Mouse (Mus musculus): ENCODE measurements around the gene Olfr1394. TPM values are rescaled to one million over a fixed set of nuclear protein-coding genes. Genes with fewer than 3 reads are reported as not detected.

Olfr1394 gene
- polyA plus RNA-seq, 1 experiment from 2014 or later, result not detected

GRCm38 (mm10) chr11:49202071-49202470, 47.9 kb downstream of the Olfr1394 start:
- H3K4me1 ChIP-seq (ENCODE audit: control insufficient read depth, insufficient read depth, low read depth, low read length), result peaks cover 13% of the 10 kb centered on the region
- H3K27me3 ChIP-seq (replicated peaks; ENCODE audit: control insufficient read depth, insufficient read depth, low read length), result no peaks in the 10 kb centered on the region
- ATAC-seq, result no peak
- H3K4me3 ChIP-seq (ENCODE audit: low read length), result peak overlapping the region; percentile 80; the same call in 1 of the 2 replicates
- no peaks in the 10 kb centered on the region for H3K9me3 ChIP-seq (ENCODE audit: control insufficient read depth, low read length)
- H3K4me2 ChIP-seq (ENCODE audit: low read length), result peak overlapping the region; percentile 80
- H3K27ac ChIP-seq (ENCODE audit: low read depth, low read length), result no peak overlapping the region
- 68% methylated on average over 2 of the region's 2 CpGs for WGBS
- H3K36me3 ChIP-seq (ENCODE audit: control insufficient read depth, insufficient read depth, low read length), result no peaks in the 10 kb centered on the region
- H3K9ac ChIP-seq (ENCODE audit: low read depth, low read length), result peak overlapping the region; percentile 25; the same call in 1 of the 2 replicates

- no peaks in the 10 kb centered on the region for H3K27me3 ChIP-seq (replicated peaks; ENCODE audit: control insufficient read depth, insufficient read depth, low read length)
- no peaks in the 10 kb centered on the region for H3K36me3 ChIP-seq (ENCODE audit: control insufficient read depth, insufficient read depth, low read length)
- peak; percentile 44 for ATAC-seq
- peak overlapping the region; percentile 80 for H3K4me2 ChIP-seq (ENCODE audit: low read length)
- peaks cover 13% of the 10 kb centered on the region for H3K4me1 ChIP-seq (ENCODE audit: control insufficient read depth, insufficient read depth, low read depth, low read length)
- peak overlapping the region; percentile 80 for H3K4me3 ChIP-seq (ENCODE audit: low read length)
- H3K9ac ChIP-seq (ENCODE audit: low read depth, low read length), result peak overlapping the region; percentile 94
- 5% methylated on average over 10 of the region's 10 CpGs for WGBS
- H3K9me3 ChIP-seq (ENCODE audit: control insufficient read depth, low read length), result no peaks in the 10 kb centered on the region
- H3K27ac ChIP-seq (ENCODE audit: low read depth, low read length), result peak overlapping the region; percentile 96
These were observed 48.4 kb downstream of the Olfr1394 start for GRCm38 (mm10) chr11:49202523-49203061.

- ATAC-seq, result peak; percentile 97
- Histone ChIP-seq H3K4me1 (ENCODE audit: control insufficient read depth, insufficient read depth, low read depth, low read length) (peaks cover 13% of the 10 kb centered on the region), H3K4me2 (ENCODE audit: low read length) (peak within 1 kb of the TSS; percentile 80), H3K27me3 (replicated peaks; ENCODE audit: control insufficient read depth, insufficient read depth, low read length) (no peaks in the 10 kb centered on the region), H3K4me3 (ENCODE audit: low read length) (peak within 1 kb of the TSS; percentile 80), H3K9ac (ENCODE audit: low read depth, low read length) (peak within 1 kb of the TSS; percentile 94), H3K36me3 (ENCODE audit: control insufficient read depth, insufficient read depth, low read length) (no peaks in the 10 kb centered on the region), H3K9me3 (ENCODE audit: control insufficient read depth, low read length) (no peaks in the 10 kb centered on the region), H3K27ac (ENCODE audit: low read depth, low read length) (peak within 1 kb of the TSS; percentile 96)
- WGBS, result under 1% methylated on average over 35 of the region's 47 CpGs
These were observed 49.1 kb downstream of the Olfr1394 start, which contains the start of gene Zfp62 for GRCm38 (mm10) chr11:49203129-49203768. TSS of gene Zfp62 (plus strand) at chr11:49203292.

DNA sequence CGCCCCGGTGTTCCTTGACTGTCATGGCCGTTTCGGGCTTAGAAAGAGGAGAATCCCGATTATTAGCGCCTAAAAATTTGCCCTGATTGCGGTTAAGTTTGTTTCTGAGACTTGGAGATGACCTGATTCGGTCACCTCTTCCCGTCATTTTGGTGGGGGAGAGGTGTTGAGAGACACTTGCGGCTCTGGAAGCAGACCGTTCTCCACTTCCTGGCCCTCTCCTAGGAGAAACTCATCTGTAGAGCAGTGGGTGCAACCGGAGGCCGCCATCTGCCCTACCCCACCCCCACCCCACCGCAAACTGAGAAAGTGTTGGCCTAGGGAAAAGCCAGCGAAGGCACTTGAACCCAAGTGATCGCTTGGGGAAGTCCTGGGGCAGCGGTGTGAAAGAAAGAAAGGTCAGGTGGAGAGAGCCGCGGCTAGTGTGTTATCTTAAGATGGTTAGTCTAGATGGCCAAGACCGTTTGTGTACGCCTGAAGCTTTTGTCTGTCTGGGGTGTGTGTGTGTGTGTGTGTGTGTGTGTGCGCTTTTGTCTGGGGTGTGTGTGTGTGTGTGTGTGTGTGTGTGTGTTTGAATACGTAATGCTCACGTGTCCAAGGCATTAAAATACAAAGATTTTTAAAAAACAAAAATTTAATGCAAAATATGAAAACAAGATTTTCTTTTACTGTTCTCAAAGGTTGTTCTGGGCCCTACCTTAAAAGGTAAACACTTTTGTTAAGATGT, 49.8 kb downstream of the Olfr1394 start:
- Histone ChIP-seq H3K4me3 (ENCODE audit: low read length) (peak overlapping the region; percentile 80), H3K4me2 (ENCODE audit: low read length) (peak overlapping the region; percentile 80), H3K9ac (ENCODE audit: low read depth, low read length) (peak overlapping the region; percentile 94), H3K27ac (ENCODE audit: low read depth, low read length) (peak overlapping the region; percentile 96), H3K4me1 (ENCODE audit: control insufficient read depth, insufficient read depth, low read depth, low read length) (peaks cover 13% of the 10 kb centered on the region), H3K27me3 (replicated peaks; ENCODE audit: control insufficient read depth, insufficient read depth, low read length) (no peaks in the 10 kb centered on the region), H3K9me3 (ENCODE audit: control insufficient read depth, low read length) (no peaks in the 10 kb centered on the region), H3K36me3 (ENCODE audit: control insufficient read depth, insufficient read depth, low read length) (no peaks in the 10 kb centered on the region)
- ATAC-seq, result peak; percentile 75
- WGBS, result under 1% methylated on average over 24 of the region's 24 CpGs

DNA sequence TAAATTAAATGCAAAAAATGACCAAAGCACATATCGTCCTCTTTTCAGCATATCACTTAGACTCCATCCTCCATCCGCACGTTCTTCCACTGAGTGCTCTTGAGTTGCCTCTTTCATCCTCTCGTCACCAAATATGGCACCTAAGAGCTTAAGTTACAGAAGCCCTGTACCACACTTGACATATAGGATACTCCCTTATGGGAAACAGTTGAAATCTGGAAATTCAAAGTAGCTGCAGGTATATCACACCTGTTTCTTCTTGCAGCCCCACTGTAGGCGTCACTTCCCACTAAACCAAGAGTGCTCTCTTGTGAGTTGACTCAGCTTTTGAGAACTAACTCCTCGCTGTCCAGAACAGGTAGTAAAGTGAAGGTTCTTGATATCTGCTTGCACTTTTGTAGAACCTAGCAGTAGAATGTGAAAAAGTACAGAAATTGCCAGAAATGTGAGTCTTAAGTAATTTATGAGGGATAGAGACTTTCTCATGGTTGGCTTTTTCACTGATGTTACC, 51.0 kb downstream of the Olfr1394 start:
- peaks cover 13% of the 10 kb centered on the region for H3K4me1 ChIP-seq (ENCODE audit: control insufficient read depth, insufficient read depth, low read depth, low read length)
- H3K4me3 ChIP-seq (ENCODE audit: low read length), result no peak overlapping the region
- H3K9ac ChIP-seq (ENCODE audit: low read depth, low read length), result no peak overlapping the region
- no peaks in the 10 kb centered on the region for H3K9me3 ChIP-seq (ENCODE audit: control insufficient read depth, low read length)
- WGBS, result 84% methylated on average over 6 of the region's 6 CpGs
- H3K36me3 ChIP-seq (ENCODE audit: control insufficient read depth, insufficient read depth, low read length), result no peaks in the 10 kb centered on the region
- H3K27ac ChIP-seq (ENCODE audit: low read depth, low read length), result no peak overlapping the region
- H3K4me2 ChIP-seq (ENCODE audit: low read length), result peak overlapping the region; percentile 1; the same call in 1 of the 2 replicates
- H3K27me3 ChIP-seq (replicated peaks; ENCODE audit: control insufficient read depth, insufficient read depth, low read length), result no peaks in the 10 kb centered on the region
- no peak for ATAC-seq

DNA sequence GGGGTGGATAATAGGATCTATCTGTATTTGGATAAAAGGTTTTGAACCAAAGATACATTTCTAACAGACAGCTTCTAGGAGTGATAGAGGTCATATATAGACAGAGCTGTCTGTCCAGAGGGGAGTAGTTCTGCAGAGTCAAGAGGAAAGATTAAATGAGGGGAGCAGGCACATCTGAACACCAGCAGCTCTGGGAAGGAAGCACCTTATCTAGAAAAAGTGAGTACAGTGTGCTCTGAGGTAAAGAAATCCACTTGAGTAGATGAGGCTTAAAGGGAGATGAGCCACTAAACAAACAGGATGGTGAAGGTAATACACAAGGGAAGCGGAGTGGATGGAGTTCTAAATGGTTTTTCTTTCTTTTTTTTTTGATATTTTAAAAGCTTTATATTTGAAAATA, 53.3 kb downstream of the Olfr1394 start:
- ATAC-seq, result no peak
- Histone ChIP-seq H3K9me3 (ENCODE audit: control insufficient read depth, low read length) (no peaks in the 10 kb centered on the region), H3K27ac (ENCODE audit: low read depth, low read length) (no peak overlapping the region), H3K36me3 (ENCODE audit: control insufficient read depth, insufficient read depth, low read length) (no peaks in the 10 kb centered on the region), H3K27me3 (replicated peaks; ENCODE audit: control insufficient read depth, insufficient read depth, low read length) (no peaks in the 10 kb centered on the region), H3K4me3 (ENCODE audit: low read length) (no peak overlapping the region), H3K4me2 (ENCODE audit: low read length) (no peak overlapping the region), H3K4me1 (ENCODE audit: control insufficient read depth, insufficient read depth, low read depth, low read length) (peaks cover 10% of the 10 kb centered on the region), H3K9ac (ENCODE audit: low read depth, low read length) (no peak overlapping the region)
- WGBS, result 90% methylated on average over 1 of the region's 1 CpGs

Other genes starting within 250 kb of the Olfr1394 start
- 1.4 and 6.2 TPM in 2 replicates for gene Psme2b, start 208.2 kb upstream of the Olfr1394 start, polyA plus RNA-seq (2015; fragmentation: Nextera tagmentation; extraction: Ambion mirVana)
- not detected in 2 replicates for gene Olfr56, start 175.5 kb upstream of the Olfr1394 start, polyA plus RNA-seq (2015; fragmentation: Nextera tagmentation; extraction: Ambion mirVana)
- 0.24 and 0.46 TPM in 2 replicates for gene 9930111J21Rik1, start 175.0 kb upstream of the Olfr1394 start, polyA plus RNA-seq (2015; fragmentation: Nextera tagmentation; extraction: Ambion mirVana)
- gene Gm12185, start 162.2 kb upstream of the Olfr1394 start, polyA plus RNA-seq (2015; fragmentation: Nextera tagmentation; extraction: Ambion mirVana), result not detected in 2 replicates
- 0.09 and 0.25 TPM in 2 replicates for gene Tgtp1, start 160.2 kb upstream of the Olfr1394 start, polyA plus RNA-seq (2015; fragmentation: Nextera tagmentation; extraction: Ambion mirVana)
- 0.29 and 0.40 TPM in 2 replicates for gene 9930111J21Rik2, start 103.1 kb upstream of the Olfr1394 start, polyA plus RNA-seq (2015; fragmentation: Nextera tagmentation; extraction: Ambion mirVana)
- gene Tgtp2, start 90.2 kb upstream of the Olfr1394 start, polyA plus RNA-seq (2015; fragmentation: Nextera tagmentation; extraction: Ambion mirVana), result 0.09 TPM in 1 of 2 replicates, not detected in the other
- gene Ifi47, start 77.8 kb upstream of the Olfr1394 start, polyA plus RNA-seq (2015; fragmentation: Nextera tagmentation; extraction: Ambion mirVana), result 0.81 TPM in 2 replicates
- gene Olfr1396, start 39.5 kb upstream of the Olfr1394 start, polyA plus RNA-seq (2015; fragmentation: Nextera tagmentation; extraction: Ambion mirVana), result not detected in 2 replicates
- gene Olfr1395, start 12.1 kb upstream of the Olfr1394 start, polyA plus RNA-seq (2015; fragmentation: Nextera tagmentation; extraction: Ambion mirVana), result not detected in 2 replicates
- gene Btnl9, start 32.8 kb downstream of the Olfr1394 start, polyA plus RNA-seq (2015; fragmentation: Nextera tagmentation; extraction: Ambion mirVana), result 0.27 and 0.65 TPM in 2 replicates
- gene Zfp62, start 48.9 kb downstream of the Olfr1394 start, polyA plus RNA-seq (2015; fragmentation: Nextera tagmentation; extraction: Ambion mirVana), result 35.3 and 38.0 TPM in 2 replicates
- 34.5 and 38.2 TPM in 2 replicates for gene Mgat1, start 89.8 kb downstream of the Olfr1394 start, polyA plus RNA-seq (2015; fragmentation: Nextera tagmentation; extraction: Ambion mirVana)
- 0.08 TPM in 1 of 2 replicates, not detected in the other for gene Olfr1393, start 123.9 kb downstream of the Olfr1394 start, polyA plus RNA-seq (2015; fragmentation: Nextera tagmentation; extraction: Ambion mirVana)
- gene Olfr1392, start 130.9 kb downstream of the Olfr1394 start, polyA plus RNA-seq (2015; fragmentation: Nextera tagmentation; extraction: Ambion mirVana), result 0.13 TPM in 1 of 2 replicates, not detected in the other
- not detected in 2 replicates for gene Olfr10, start 150.4 kb downstream of the Olfr1394 start, polyA plus RNA-seq (2015; fragmentation: Nextera tagmentation; extraction: Ambion mirVana)
- gene Olfr1391, start 168.4 kb downstream of the Olfr1394 start, polyA plus RNA-seq (2015; fragmentation: Nextera tagmentation; extraction: Ambion mirVana), result not detected in 2 replicates
- gene Olfr1390, start 180.8 kb downstream of the Olfr1394 start, polyA plus RNA-seq (2015; fragmentation: Nextera tagmentation; extraction: Ambion mirVana), result not detected in 2 replicates

Data from hindbrain, embryonic 16.5 days (tissue).